32 mouse cellular contexts compared by ENCODE assay signal in genomic region chr1:119546490-119546889, GRCm38 (mm10). TPM values are rescaled to one million over a fixed set of nuclear protein-coding genes. Genes with fewer than 3 reads are reported as not detected.
A peak's percentile ranks its signal among the peaks of the same experiment; 100 is the strongest.
DNase-seq lines count a peak whose midpoint lies in the region; ATAC-seq and TF ChIP-seq lines count a peak whose summit lies in the region.
"Had no signal": no experiment of that assay in that cellular context is flagged by ENCODE, and none has a peak within 500 bp of the region (broad histone marks: within the 10 kb centered on the region; RNA-seq: fewer than 3 reads in every experiment).

No protein-coding gene starts in this region.

- no peak for TF ChIP-seq CTCF in heart, adult 2 months (IDR thresholded peaks at IDR 0.05)

- peak; percentile 64 for DNase-seq in heart, embryonic 10.5 days (ENCODE audit: low spot score)
- no peak for DNase-seq in heart, adult 2 months
- peak; percentile 16 for DNase-seq in brain, adult 2 months (ENCODE audit: low read depth, low spot score)
- DNase-seq in lung, postnatal 25 days (ENCODE audit: low spot score) = peak; percentile 32
- DNase-seq in gastrocnemius, postnatal 25 days = no peak
- DNase-seq: adrenal gland, postnatal 25 days; cerebellum, adult 18-20 months; cerebellum, postnatal 25 days; gastrocnemius, adult 2 months; heart, postnatal 36 days; kidney, adult 9 months; kidney, postnatal 14 days; liver, embryonic 13.5 days; right cerebral cortex, adult 18-20 months; thymus, adult 18-20 months; thymus, postnatal 36 days had no signal

- H3K9ac ChIP-seq in heart, adult 2 months (ENCODE audit: low read depth, low read length) = no peak overlapping the region
- H3K9ac ChIP-seq in lung, embryonic 15.5 days = no peak overlapping the region
- H3K9ac ChIP-seq: embryonic facial prominence, embryonic 15.5 days; forebrain, embryonic 13.5 days; heart, embryonic 15.5 days; hindbrain, embryonic 12.5 days; limb, embryonic 15.5 days; liver, embryonic 13.5 days; neural tube, embryonic 12.5 days had no signal

- no peaks in the 10 kb centered on the region for H3K9me3 ChIP-seq in heart, embryonic 10.5 days
- H3K9me3 ChIP-seq in lung, embryonic 15.5 days = no peaks in the 10 kb centered on the region
- H3K9me3 ChIP-seq: embryonic facial prominence, embryonic 10.5 days; embryonic facial prominence, embryonic 15.5 days; forebrain, embryonic 13.5 days; heart, embryonic 15.5 days; hindbrain, embryonic 12.5 days; limb, embryonic 15.5 days; liver, embryonic 13.5 days; neural tube, embryonic 12.5 days had no signal

- no peak overlapping the region for H3K4me2 ChIP-seq in lung, embryonic 15.5 days
- H3K4me2 ChIP-seq: embryonic facial prominence, embryonic 15.5 days; forebrain, embryonic 13.5 days; heart, embryonic 15.5 days; hindbrain, embryonic 12.5 days; limb, embryonic 15.5 days; liver, embryonic 13.5 days; midbrain, embryonic 11.5 days; neural tube, embryonic 12.5 days had no signal

- H3K79me2 ChIP-seq in heart, adult 2 months (replicated peaks; ENCODE audit: control insufficient read depth, insufficient read depth, low read length) = no peaks in the 10 kb centered on the region

- TF ChIP-seq EP300 in heart, adult 2 months (IDR thresholded peaks at IDR 0.05; ENCODE audit: insufficient read depth, low read depth, low read length) = no peak

- peak; percentile 81; the same call in 1 of the 2 replicates for ATAC-seq in lung, embryonic 15.5 days (ENCODE audit: borderline replicate concordance, extremely low read depth, low FRiP score, low TSS enrichment)
- ATAC-seq in erythroid progenitor cell, adult 5-6 weeks (replicated peaks; ENCODE audit: low FRiP score, poor library complexity, severe bottlenecking) = no peak
- ATAC-seq: forebrain, embryonic 13.5 days; hindbrain, postnatal 0 days; intestine, embryonic 16.5 days; Patski had no signal

- H3K4me3 ChIP-seq in heart, embryonic 10.5 days = no peak overlapping the region
- no peak overlapping the region for H3K4me3 ChIP-seq in heart, adult 2 months
- no peak overlapping the region for H3K4me3 ChIP-seq in lung, embryonic 15.5 days
- H3K4me3 ChIP-seq: embryonic facial prominence, embryonic 10.5 days; embryonic facial prominence, embryonic 15.5 days; forebrain, embryonic 13.5 days; gastrocnemius, adult 2 months; heart, embryonic 15.5 days; hindbrain, embryonic 12.5 days; left cerebral cortex, adult 2 months; limb, embryonic 15.5 days; liver, embryonic 13.5 days; myocyte; neural tube, embryonic 12.5 days had no signal

- WGBS in heart, embryonic 10.5 days = 67% methylated on average over 3 of the region's 3 CpGs
- 86% methylated on average over 3 of the region's 3 CpGs for WGBS in heart, adult 2 months
- WGBS in lung, embryonic 15.5 days = 63% methylated on average over 3 of the region's 3 CpGs

- peaks cover 46% of the 10 kb centered on the region for H3K4me1 ChIP-seq in heart, embryonic 10.5 days
- H3K4me1 ChIP-seq in heart, adult 2 months (ENCODE audit: control insufficient read depth, insufficient read depth, low read length) = no peaks in the 10 kb centered on the region
- peaks cover 20% of the 10 kb centered on the region for H3K4me1 ChIP-seq in lung, embryonic 15.5 days
- H3K4me1 ChIP-seq: embryonic facial prominence, embryonic 15.5 days; forebrain, embryonic 13.5 days; hindbrain, embryonic 12.5 days; limb, embryonic 15.5 days; neural tube, embryonic 12.5 days had no signal

- no peak for TF ChIP-seq POLR2A in heart, adult 2 months (IDR thresholded peaks at IDR 0.05; ENCODE audit: insufficient read depth, low read depth, low read length)

- peaks cover 35% of the 10 kb centered on the region for H3K36me3 ChIP-seq in heart, embryonic 10.5 days
- no peaks in the 10 kb centered on the region for H3K36me3 ChIP-seq in heart, adult 2 months (ENCODE audit: control insufficient read depth, insufficient read depth, low read length)
- H3K36me3 ChIP-seq in lung, embryonic 15.5 days = 0 out of 2 replicates have a peak, but pooled peaks cover 3% of the 10 kb centered on the region
- H3K36me3 ChIP-seq: embryonic facial prominence, embryonic 15.5 days; heart, embryonic 15.5 days; hindbrain, embryonic 12.5 days; limb, embryonic 15.5 days had no signal

- H3K27ac ChIP-seq in heart, embryonic 10.5 days = no peak overlapping the region
- no peak overlapping the region for H3K27ac ChIP-seq in heart, adult 2 months
- peak overlapping the region; percentile 44 for H3K27ac ChIP-seq in lung, embryonic 15.5 days
- H3K27ac ChIP-seq: embryonic facial prominence, embryonic 10.5 days; embryonic facial prominence, embryonic 15.5 days; forebrain, embryonic 13.5 days; gastrocnemius, adult 2 months; heart, embryonic 15.5 days; hindbrain, embryonic 12.5 days; hindbrain, postnatal 0 days; left cerebral cortex, adult 2 months; limb, embryonic 15.5 days; liver, embryonic 13.5 days; neural tube, embryonic 12.5 days; stomach, postnatal 0 days had no signal

- intact Hi-C loops in heart, adult 2 months (cut with DNase I) = loop anchor here (5.0 kb wide), 1 partner anchor 459 kb away; no protein-coding TSS in a partner anchor

- no peaks in the 10 kb centered on the region for H3K27me3 ChIP-seq in heart, embryonic 10.5 days (ENCODE audit: insufficient read depth, poor library complexity, severe bottlenecking)
- no peaks in the 10 kb centered on the region for H3K27me3 ChIP-seq in heart, adult 2 months (ENCODE audit: control insufficient read depth, insufficient read depth, low read length)
- H3K27me3 ChIP-seq in lung, embryonic 15.5 days = no peaks in the 10 kb centered on the region
- H3K27me3 ChIP-seq: embryonic facial prominence, embryonic 15.5 days; forebrain, embryonic 13.5 days; heart, embryonic 15.5 days; hindbrain, embryonic 12.5 days; limb, embryonic 15.5 days; liver, embryonic 13.5 days; neural tube, embryonic 12.5 days; Patski had no signal

RNA-seq across cellular contexts. Expression of gene Tmem185b, which starts 20.5 kb away (rescaled TPM):
- 22.3 and 24.8 TPM in 2 replicates for polyA plus RNA-seq in heart, embryonic 10.5 days (2016; fragmentation: Nextera tagmentation; extraction: Ambion mirVana)
- total RNA-seq in heart, adult 2 months (2021) = 10 to 100 TPM; 14.8 to 15.8 TPM
- polyA plus RNA-seq in heart, adult 2 months (2012; rRNA removed) = 14.2 and 15.1 TPM in 2 replicates
- polyA plus RNA-seq in lung, embryonic 15.5 days (2015; fragmentation: Nextera tagmentation; extraction: Ambion mirVana) = 30.5 and 32.6 TPM in 2 replicates
- total RNA-seq in gastrocnemius, postnatal 25 days (2021) = 1 to 10 TPM; 3.7 to 4.3 TPM
- total RNA-seq in erythroid progenitor cell, adult 5-6 weeks (2015; ENCODE audit: low replicate concordance) = 3.6 and 11.3 TPM in 2 replicates
- total RNA-seq in erythroid progenitor cell, adult 5-6 weeks (2017; ENCODE audit: low replicate concordance) = 0.77 and 2.7 TPM in 2 replicates

RNA-seq across cellular contexts. Expression of gene Ralb, which starts 41.9 kb away (rescaled TPM):
- 176 and 192 TPM in 2 replicates for polyA plus RNA-seq in heart, embryonic 10.5 days (2016; fragmentation: Nextera tagmentation; extraction: Ambion mirVana)
- total RNA-seq in heart, adult 2 months (2021) = 10 to 100 TPM; 26.9 to 30.1 TPM
- 23.1 and 29.1 TPM in 2 replicates for polyA plus RNA-seq in heart, adult 2 months (2012; rRNA removed)
- 254 and 264 TPM in 2 replicates for polyA plus RNA-seq in lung, embryonic 15.5 days (2015; fragmentation: Nextera tagmentation; extraction: Ambion mirVana)
- 10 to 100 TPM in 1 of 2 experiments, 1 to 10 TPM in 1; 7.7 to 10.4 TPM for total RNA-seq in gastrocnemius, postnatal 25 days (2021)
- total RNA-seq in erythroid progenitor cell, adult 5-6 weeks (2015; ENCODE audit: low replicate concordance) = 4.3 and 10.1 TPM in 2 replicates
- 2.2 and 7.1 TPM in 2 replicates for total RNA-seq in erythroid progenitor cell, adult 5-6 weeks (2017; ENCODE audit: low replicate concordance)

Comparison
In these comparisons a context has a peak if more than half of its experiments do, and no peak if none do; other contexts are left out.
1. DNase-seq: peak in heart, embryonic 10.5 days (single experiment), brain, adult 2 months (single experiment) and lung, postnatal 25 days (single experiment); none in heart, adult 2 months (0 of 2) and gastrocnemius, postnatal 25 days (single experiment).